ENCODE assay signal across 8 mouse cellular contexts in genomic region chr16:42255693-42256092, GRCm38 (mm10).
A peak's percentile ranks its signal among the peaks of the same experiment; 100 is the strongest.
DNase-seq lines count a peak whose midpoint lies in the region; ATAC-seq lines count a peak whose summit lies in the region.

No protein-coding gene starts in this region.

- intact Hi-C loops in heart, postnatal 36 days (cut with DNase I) = no loop called here

- 82% methylated on average over 11 of the region's 11 CpGs for WGBS in embryonic facial prominence, embryonic 11.5 days
- WGBS in embryonic facial prominence, embryonic 10.5 days = 86% methylated on average over 11 of the region's 11 CpGs
- 68% methylated on average over 11 of the region's 11 CpGs for WGBS in hindbrain, embryonic 12.5 days

- H3K9me3 ChIP-seq in embryonic facial prominence, embryonic 11.5 days (replicated peaks; ENCODE audit: control insufficient read depth, low read length) = no peaks in the 10 kb centered on the region
- no peaks in the 10 kb centered on the region for H3K9me3 ChIP-seq in embryonic facial prominence, embryonic 10.5 days
- H3K9me3 ChIP-seq in hindbrain, embryonic 12.5 days (replicated peaks) = no peaks in the 10 kb centered on the region

- H3K27me3 ChIP-seq in embryonic facial prominence, embryonic 11.5 days (ENCODE audit: control insufficient read depth, insufficient read depth, low read length) = no peaks in the 10 kb centered on the region
- H3K27me3 ChIP-seq in embryonic facial prominence, embryonic 10.5 days (replicated peaks; ENCODE audit: low read depth, poor library complexity, severe bottlenecking) = no peaks in the 10 kb centered on the region
- H3K27me3 ChIP-seq in hindbrain, embryonic 12.5 days = no peaks in the 10 kb centered on the region

- no peaks in the 10 kb centered on the region for H3K36me3 ChIP-seq in embryonic facial prominence, embryonic 11.5 days (replicated peaks; ENCODE audit: control insufficient read depth, insufficient read depth, low read depth, low read length)
- H3K36me3 ChIP-seq in embryonic facial prominence, embryonic 10.5 days (replicated peaks) = no peaks in the 10 kb centered on the region
- H3K36me3 ChIP-seq in hindbrain, embryonic 12.5 days = no peaks in the 10 kb centered on the region

- H3K4me2 ChIP-seq in embryonic facial prominence, embryonic 11.5 days (ENCODE audit: low read depth, low read length) = no peak overlapping the region
- no peak overlapping the region for H3K4me2 ChIP-seq in hindbrain, embryonic 12.5 days (replicated peaks)

- H3K27ac ChIP-seq in embryonic facial prominence, embryonic 11.5 days (replicated peaks; ENCODE audit: low read depth, low read length) = no peak overlapping the region
- no peak overlapping the region for H3K27ac ChIP-seq in embryonic facial prominence, embryonic 10.5 days (replicated peaks)
- peak overlapping the region; percentile 62; the same call in 1 of the 2 replicates for H3K27ac ChIP-seq in hindbrain, embryonic 12.5 days

- no peaks in the 10 kb centered on the region for H3K4me1 ChIP-seq in embryonic facial prominence, embryonic 11.5 days (ENCODE audit: control insufficient read depth, insufficient read depth, low read length)
- H3K4me1 ChIP-seq in embryonic facial prominence, embryonic 10.5 days = no peaks in the 10 kb centered on the region
- no peaks in the 10 kb centered on the region for H3K4me1 ChIP-seq in hindbrain, embryonic 12.5 days

- no peak overlapping the region for H3K4me3 ChIP-seq in embryonic facial prominence, embryonic 11.5 days (ENCODE audit: low read depth, low read length)
- no peak overlapping the region for H3K4me3 ChIP-seq in embryonic facial prominence, embryonic 10.5 days
- H3K4me3 ChIP-seq in hindbrain, embryonic 12.5 days = no peak overlapping the region

- peak; percentile 65; the same call in 1 of the 2 replicates for ATAC-seq in embryonic facial prominence, embryonic 11.5 days (replicated peaks; ENCODE audit: insufficient number of reproducible peaks, low FRiP score, low TSS enrichment, low read depth)
- peak; percentile 64; the same call in 1 of the 2 replicates for ATAC-seq in cerebellum, adult (ENCODE audit: insufficient number of reproducible peaks, low FRiP score, low TSS enrichment)
- ATAC-seq in hindbrain, embryonic 12.5 days (ENCODE audit: low FRiP score) = peak; percentile 88
- no peak for ATAC-seq in activated CD4-positive, CD25-positive, alpha-beta regulatory T cell, adult 4 months

- no peak overlapping the region for H3K9ac ChIP-seq in embryonic facial prominence, embryonic 11.5 days (replicated peaks; ENCODE audit: low read length)
- no peak overlapping the region for H3K9ac ChIP-seq in hindbrain, embryonic 12.5 days

- DNase-seq in embryonic facial prominence, embryonic 11.5 days (ENCODE audit: low spot score) = no peak
- no peak for DNase-seq in embryonic facial prominence, embryonic 10.5 days (ENCODE audit: low spot score)
- DNase-seq in mesoderm, embryonic 11.5 days (ENCODE audit: low read depth, low spot score) = peak; percentile 34
- DNase-seq in telencephalon, adult 2 months (ENCODE audit: low read depth, low spot score) = peak; percentile 60
- DNase-seq in heart, postnatal 36 days = no peak

Comparison
In these comparisons a context has a peak if more than half of its experiments do, and no peak if none do; other contexts are left out.
1. DNase-seq: peak in mesoderm, embryonic 11.5 days (single experiment) and telencephalon, adult 2 months (single experiment); none in embryonic facial prominence, embryonic 11.5 days (single experiment), embryonic facial prominence, embryonic 10.5 days (single experiment) and heart, postnatal 36 days (0 of 2).